Mouse (Mus musculus): ENCODE results near the gene Vps37c. TPM values are rescaled to one million over a fixed set of nuclear protein-coding genes. Genes with fewer than 3 reads are reported as not detected.

Vps37c gene
- total RNA-seq, 2 experiments from 2014 or later = 2.9 to 7.9 TPM

- ATAC-seq (replicated peaks; ENCODE audit: low FRiP score, poor library complexity, severe bottlenecking) = no peak
These were observed 3.5 kb upstream of the Vps37c start for GRCm38 (mm10) chr19:10685081-10685480.

- no peak for ATAC-seq (replicated peaks; ENCODE audit: low FRiP score, poor library complexity, severe bottlenecking)
These were observed 2.8 kb upstream of the Vps37c start for GRCm38 (mm10) chr19:10685727-10686126.

GRCm38 (mm10) chr19:10689470-10690166 is 1.1 kb downstream of the Vps37c start:
- ATAC-seq (replicated peaks; ENCODE audit: low FRiP score, poor library complexity, severe bottlenecking) = no peak

- ATAC-seq (replicated peaks; ENCODE audit: low FRiP score, poor library complexity, severe bottlenecking) = no peak
These were observed 1.8 kb downstream of the Vps37c start for GRCm38 (mm10) chr19:10690336-10690735.

- ATAC-seq (replicated peaks; ENCODE audit: low FRiP score, poor library complexity, severe bottlenecking) = no peak
These were observed 2.6 kb downstream of the Vps37c start for GRCm38 (mm10) chr19:10691121-10691520.

- ATAC-seq (replicated peaks; ENCODE audit: low FRiP score, poor library complexity, severe bottlenecking) = no peak
These were observed 3.1 kb downstream of the Vps37c start for GRCm38 (mm10) chr19:10691660-10692059.

- no peak for ATAC-seq (replicated peaks; ENCODE audit: low FRiP score, poor library complexity, severe bottlenecking)
These were observed 3.8 kb downstream of the Vps37c start for GRCm38 (mm10) chr19:10692361-10692760.

GRCm38 (mm10) chr19:10693926-10694682 is 5.6 kb downstream of the Vps37c start:
- ATAC-seq (replicated peaks; ENCODE audit: low FRiP score, poor library complexity, severe bottlenecking) = 0 out of 2 replicates have a peak, but pooled peaks have one; percentile 25

GRCm38 (mm10) chr19:10695801-10696200 is 7.3 kb downstream of the Vps37c start:
- no peak for ATAC-seq (replicated peaks; ENCODE audit: low FRiP score, poor library complexity, severe bottlenecking)

- no peak for ATAC-seq (replicated peaks; ENCODE audit: low FRiP score, poor library complexity, severe bottlenecking)
These were observed 9.8 kb downstream of the Vps37c start for GRCm38 (mm10) chr19:10698131-10698991.

- ATAC-seq (replicated peaks; ENCODE audit: low FRiP score, poor library complexity, severe bottlenecking) = no peak
These were observed 11.3 kb downstream of the Vps37c start for GRCm38 (mm10) chr19:10699851-10700250.

- no peak for ATAC-seq (replicated peaks; ENCODE audit: low FRiP score, poor library complexity, severe bottlenecking)
These were observed 12.6 kb downstream of the Vps37c start for GRCm38 (mm10) chr19:10701013-10701726.

- no peak for ATAC-seq (replicated peaks; ENCODE audit: low FRiP score, poor library complexity, severe bottlenecking)
These were observed 13.6 kb downstream of the Vps37c start for GRCm38 (mm10) chr19:10702125-10702524.

- no peak for ATAC-seq (replicated peaks; ENCODE audit: low FRiP score, poor library complexity, severe bottlenecking)
These were observed 14.9 kb downstream of the Vps37c start for GRCm38 (mm10) chr19:10703470-10703869.

GRCm38 (mm10) chr19:10707087-10707875 is 18.7 kb downstream of the Vps37c start:
- no peak for ATAC-seq (replicated peaks; ENCODE audit: low FRiP score, poor library complexity, severe bottlenecking)

- ATAC-seq (replicated peaks; ENCODE audit: low FRiP score, poor library complexity, severe bottlenecking) = no peak
These were observed 19.3 kb downstream of the Vps37c start for GRCm38 (mm10) chr19:10707881-10708280.

- no peak for ATAC-seq (replicated peaks; ENCODE audit: low FRiP score, poor library complexity, severe bottlenecking)
These were observed 20.4 kb downstream of the Vps37c start for GRCm38 (mm10) chr19:10708900-10709299.

- peak; percentile 89 for ATAC-seq (replicated peaks; ENCODE audit: low FRiP score, poor library complexity, severe bottlenecking)
These were observed 21.0 kb downstream of the Vps37c start for GRCm38 (mm10) chr19:10709360-10710087.

All from erythroblast, adult 5-6 weeks (primary cell).